Mouse (Mus musculus): ENCODE data around the gene Npas1.

The Npas1 gene

DNA sequence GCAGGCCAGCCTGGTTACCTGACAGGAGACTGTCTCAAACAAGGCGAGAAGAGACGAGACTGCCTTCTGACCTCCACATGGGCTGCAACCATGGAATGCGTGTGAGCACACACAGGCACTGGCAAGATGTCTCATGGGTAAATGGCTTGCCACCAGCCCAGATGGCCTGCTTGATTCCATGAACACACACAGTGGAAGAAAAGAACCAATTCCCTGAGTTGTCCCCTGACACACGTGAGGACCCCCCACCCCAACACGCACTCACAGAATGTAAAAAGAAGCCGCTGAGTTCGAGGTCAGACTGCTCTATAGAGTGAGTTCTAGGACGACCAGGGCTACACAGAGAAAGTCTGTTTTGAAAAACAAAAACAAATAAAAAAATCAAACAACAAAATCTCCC, at the start of gene Npas1:
Npas1 (minus strand) TSS at position 101 of the 400 bp plus-strand sequence.
- DNase-seq (ENCODE audit: low read depth, low spot score), result no peak

DNA sequence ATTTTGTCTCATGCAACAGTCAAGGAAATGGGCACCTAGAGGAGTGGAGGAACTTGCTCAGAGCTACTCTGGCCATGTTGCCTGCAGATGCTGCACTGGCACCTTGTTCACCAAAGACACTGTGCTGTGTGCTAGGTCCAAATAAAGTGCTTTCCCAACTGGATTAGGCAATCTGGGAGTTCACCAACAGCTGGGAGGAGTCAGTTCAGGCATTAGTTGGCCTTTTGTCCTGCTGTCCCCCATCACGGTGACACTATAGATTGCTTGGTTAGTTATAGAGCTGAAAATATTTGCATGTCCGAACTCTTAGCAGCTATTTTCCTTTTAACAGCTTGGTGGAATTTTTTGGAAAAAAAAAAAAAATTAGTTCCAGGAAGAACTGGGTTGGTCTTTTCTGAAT, 48.5 kb upstream of the Npas1 start:
- no peak for DNase-seq (ENCODE audit: low read depth, low spot score)

DNA sequence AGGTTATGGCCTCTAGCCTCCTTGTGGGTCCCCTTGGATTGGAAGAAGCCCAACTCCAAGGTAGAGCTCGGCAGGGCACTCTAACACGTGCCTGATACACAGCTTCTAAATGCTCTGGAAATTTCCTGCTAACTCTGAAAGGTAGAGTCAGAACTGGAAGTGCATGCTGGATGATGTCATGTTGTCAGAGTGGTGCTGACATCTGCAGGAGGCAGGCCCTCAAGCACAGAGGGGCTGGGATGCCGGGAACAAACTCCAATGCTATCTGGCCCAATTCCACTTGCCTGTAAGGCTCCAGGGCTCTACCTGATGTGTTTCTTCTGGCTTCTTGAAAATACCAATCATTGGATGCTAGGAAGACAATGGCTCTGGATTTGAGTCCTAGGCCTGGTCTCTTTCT, 47.9 kb upstream of the Npas1 start:
- no peak for DNase-seq (ENCODE audit: low read depth, low spot score)

DNA sequence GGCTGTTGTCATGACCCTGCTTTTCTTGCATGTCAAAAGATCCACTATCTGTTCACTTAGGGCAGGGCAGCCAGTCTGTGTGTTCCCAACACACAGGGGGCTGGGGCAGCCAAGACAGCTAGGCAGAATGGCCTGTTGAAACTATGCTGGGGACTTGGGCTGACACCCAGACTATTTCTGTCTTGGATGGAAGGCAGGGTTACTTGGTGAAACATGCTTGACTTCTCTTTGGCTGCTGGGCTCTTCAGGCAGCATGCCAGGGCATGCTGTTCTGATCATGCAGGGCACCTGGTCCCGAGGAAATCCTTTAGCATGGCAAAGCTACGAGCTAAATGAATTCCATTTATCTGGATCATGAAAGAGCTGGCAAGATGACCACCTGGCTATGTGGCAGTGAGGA, 46.8 kb upstream of the Npas1 start:
- DNase-seq (ENCODE audit: low read depth, low spot score), result peak; percentile 82

DNA sequence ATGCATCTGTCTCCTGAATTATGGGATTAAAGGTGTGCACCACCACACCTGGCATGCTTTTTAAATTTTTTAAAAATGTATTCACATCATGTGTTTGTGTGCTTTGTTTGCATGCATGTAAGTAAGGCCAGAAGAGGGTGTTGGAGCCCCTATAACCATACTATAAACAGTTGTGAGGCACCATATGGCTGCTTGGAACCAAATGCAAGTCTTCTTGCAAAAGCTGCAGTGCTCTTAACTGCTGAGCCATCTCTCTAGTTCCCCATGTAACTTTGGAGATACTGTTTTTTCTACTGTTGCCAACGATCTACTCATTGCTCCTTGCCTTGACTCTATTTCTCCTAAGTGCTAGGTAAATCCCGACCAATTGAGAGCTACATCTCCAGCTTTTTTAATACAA, 41.8 kb upstream of the Npas1 start:
- DNase-seq (ENCODE audit: low read depth, low spot score), result no peak

DNA sequence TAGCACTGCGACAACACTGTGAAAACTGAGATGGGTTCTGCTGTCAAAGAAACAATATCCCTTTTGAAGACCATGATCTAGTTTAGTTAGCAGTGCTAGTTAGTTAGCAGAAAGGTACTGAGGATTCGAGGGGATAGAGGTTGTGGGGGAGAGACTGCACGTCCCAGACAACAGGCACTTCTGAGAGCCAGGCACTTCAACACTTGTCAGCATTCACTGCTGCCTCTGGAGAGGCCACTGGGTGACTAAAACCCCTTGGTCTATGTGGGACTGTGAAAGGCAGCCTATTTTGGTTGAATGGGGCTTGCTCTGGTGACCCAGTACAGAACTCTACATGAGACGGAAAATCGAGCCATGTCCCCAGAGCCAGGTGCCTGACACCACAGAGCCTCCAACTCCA, 39.7 kb upstream of the Npas1 start:
- DNase-seq (ENCODE audit: low read depth, low spot score), result no peak

DNA sequence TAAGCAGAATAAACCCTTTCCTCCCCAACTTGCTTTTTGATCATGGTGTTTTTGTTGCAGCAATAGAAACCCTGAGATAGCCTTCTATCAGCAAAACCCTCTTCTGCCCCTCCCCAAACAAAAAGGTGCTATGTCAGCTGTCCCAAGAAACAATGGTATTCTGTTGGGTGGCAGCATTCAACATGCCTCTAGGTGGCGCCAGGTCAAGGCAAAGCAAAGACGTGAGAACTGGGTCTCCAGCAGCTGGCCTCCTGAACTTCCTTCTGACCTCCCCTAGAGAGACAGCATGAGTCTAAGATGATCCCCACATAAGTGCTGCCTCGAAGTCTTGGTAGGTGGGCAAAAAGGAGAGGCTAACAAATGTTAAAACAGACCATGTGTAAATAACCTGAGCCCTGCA, 29.8 kb upstream of the Npas1 start:
- DNase-seq (ENCODE audit: low read depth, low spot score), result no peak

DNA sequence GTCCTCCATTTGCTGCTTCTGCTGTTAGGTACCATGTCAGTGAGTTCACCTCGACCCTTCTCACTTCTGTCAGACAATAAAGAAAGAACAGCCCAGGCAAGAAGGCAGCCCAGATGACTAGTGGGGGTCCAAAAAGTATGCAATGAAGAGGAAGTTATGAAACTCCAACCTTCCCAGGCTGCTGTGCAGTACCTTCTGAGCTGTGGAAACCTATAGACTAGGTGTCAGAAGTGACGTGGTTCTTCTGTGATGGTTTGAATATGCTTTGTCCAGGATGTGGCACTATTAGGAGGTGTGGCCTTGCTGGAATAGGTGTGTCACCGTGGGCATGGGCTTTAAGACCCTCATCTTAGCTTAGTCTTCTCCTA, 27.7 kb upstream of the Npas1 start:
- DNase-seq (ENCODE audit: low read depth, low spot score), result no peak

DNA sequence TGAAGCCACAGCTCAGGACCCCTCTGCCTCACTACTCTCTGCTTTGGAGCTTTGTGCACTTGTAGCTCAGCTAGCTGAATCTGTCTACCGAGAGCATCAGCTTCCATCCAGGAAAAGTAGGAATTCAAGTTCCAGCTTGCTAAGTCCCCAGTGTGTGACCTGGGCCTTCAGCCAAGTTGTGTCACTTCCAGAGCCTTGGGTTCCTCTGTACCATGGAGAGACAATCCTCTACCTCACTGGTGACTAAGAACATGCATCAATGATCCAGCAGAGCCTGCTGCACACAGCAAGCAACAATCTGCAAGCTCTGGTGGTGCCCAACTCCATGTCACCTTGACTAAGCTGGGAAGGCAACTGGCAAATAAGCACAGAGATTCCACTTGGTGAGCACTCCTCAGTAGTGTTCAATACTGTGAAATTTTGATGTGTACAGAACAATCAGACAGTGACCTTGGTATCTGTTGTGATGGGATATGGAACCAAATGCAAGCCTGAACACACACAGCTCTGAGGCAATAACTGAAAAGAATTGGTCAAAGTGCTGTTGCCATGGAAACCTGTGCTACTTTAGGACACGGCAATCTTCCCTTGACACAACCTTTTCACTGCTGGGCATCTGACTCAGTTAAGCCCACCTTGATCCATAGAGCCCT, 27.2 kb upstream of the Npas1 start:
- no peak for DNase-seq (ENCODE audit: low read depth, low spot score)

DNA sequence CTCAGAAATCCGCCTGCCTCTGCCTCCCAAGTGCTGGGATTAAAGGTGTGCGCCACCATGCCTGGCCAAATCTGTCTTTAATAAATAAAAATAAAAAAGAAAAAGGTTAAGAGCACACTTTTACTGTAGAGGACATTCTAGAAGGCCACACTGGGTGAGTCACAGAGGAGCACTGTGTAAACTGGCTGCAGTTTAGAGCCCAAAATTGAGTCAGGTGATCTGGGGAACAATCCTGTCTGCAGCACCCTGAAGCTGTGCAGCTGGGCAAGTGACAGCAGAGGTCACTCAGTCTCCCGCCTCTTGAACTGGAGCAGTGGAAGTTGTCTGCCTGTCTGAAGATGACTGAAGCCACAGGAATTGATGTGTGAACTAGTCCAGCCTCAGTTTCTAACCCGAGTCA, 24.0 kb upstream of the Npas1 start:
- DNase-seq (ENCODE audit: low read depth, low spot score), result no peak

DNA sequence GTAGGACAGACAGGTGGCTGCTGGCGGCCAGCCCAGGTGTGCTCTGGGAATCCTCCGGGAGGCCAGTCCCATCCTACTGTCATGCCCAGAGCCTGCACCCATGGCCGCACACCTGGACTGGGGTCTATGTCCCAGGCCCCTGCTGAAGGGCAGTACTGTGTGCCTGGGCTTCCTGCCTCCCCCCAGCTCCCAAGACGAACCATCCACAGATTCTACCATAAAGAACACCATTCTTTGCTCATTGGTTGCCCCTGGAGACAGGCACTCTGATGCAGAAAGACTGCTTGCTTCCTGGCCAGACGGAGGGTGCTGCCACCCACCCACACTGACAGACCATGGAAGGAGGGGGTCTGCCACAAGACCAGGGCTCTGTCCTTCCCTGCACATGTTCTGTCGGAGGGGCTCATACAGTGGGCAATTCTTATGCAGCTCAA, 22.2 kb upstream of the Npas1 start:
- no peak for DNase-seq (ENCODE audit: low read depth, low spot score)

DNA sequence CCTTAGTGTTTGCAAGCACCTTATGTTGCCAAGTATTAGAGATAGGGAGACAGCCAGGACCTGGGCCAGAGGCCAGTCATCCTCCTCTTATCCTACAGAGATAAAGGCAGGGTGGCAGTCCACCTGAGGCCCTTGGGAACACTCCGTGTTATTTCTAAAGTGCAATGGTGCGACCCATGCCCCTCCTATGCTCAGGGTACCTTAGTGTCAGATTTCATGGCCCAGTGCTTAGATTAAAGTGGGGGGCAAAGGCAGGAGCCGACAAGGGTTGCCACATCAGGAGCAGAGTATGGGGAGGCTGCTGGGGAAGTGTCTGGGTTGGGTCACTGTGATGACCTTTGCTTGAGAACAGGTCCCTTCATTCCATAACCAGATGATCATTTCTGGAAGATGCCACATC, 18.7 kb upstream of the Npas1 start:
- DNase-seq (ENCODE audit: low read depth, low spot score), result no peak

DNA sequence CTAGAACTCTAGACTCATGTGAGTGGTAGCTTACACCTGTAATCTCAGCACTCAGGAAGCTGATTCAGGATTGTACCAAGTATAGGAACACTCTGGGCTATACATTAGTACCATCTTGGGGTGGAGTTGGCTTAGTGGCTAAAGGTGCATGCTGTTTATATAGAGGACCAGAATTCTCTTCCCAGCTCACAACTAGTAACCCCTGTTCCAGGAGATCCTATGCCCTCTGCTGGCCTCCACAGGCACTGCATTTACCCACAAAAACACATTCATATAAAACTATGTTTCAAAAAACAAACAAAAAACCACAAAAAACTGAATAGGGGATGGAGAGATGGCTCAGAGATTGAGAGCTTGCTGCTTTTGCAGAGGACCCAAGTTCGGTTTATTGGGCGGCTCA, 15.8 kb upstream of the Npas1 start:
- DNase-seq (ENCODE audit: low read depth, low spot score), result no peak

DNA sequence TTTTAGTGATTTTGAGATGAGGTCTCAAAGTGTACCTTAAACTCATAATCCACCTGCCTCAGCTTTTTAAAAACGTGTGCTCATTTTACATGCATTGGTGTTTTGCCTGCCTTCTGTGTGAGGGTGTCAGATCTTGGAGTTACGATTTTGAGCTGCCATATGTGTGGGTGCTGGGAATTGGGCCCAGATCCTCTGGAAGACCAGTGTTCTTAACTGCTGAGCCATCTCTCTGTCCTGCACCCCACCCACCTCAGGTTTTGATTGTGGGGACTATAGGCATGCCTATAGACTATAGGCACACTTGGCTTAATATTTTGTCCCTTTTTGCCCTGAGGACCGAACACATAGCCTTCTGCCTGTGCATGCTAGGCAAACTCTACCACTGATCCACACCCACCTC, 14.7 kb upstream of the Npas1 start:
- no peak for DNase-seq (ENCODE audit: low read depth, low spot score)

DNA sequence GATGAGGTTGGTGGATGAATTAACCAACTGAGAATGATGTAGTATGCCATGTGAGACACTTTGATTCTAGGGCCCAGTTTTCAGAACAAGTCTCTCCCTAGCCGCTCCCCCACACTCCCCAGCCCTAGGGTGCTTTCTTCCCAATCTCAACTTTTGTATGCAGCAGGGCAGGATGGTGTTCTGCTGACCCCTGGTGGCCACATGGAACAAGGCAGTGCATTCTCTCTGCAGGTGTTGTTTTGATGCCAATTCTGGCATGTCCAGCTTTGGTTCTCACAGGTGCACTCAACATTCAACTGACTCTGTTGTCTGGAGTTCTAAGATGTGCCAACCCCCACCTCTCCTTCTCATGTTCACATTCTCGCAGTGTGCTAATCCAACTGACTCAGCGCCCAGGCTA, 14.2 kb upstream of the Npas1 start:
- DNase-seq (ENCODE audit: low read depth, low spot score), result peak; percentile 40

DNA sequence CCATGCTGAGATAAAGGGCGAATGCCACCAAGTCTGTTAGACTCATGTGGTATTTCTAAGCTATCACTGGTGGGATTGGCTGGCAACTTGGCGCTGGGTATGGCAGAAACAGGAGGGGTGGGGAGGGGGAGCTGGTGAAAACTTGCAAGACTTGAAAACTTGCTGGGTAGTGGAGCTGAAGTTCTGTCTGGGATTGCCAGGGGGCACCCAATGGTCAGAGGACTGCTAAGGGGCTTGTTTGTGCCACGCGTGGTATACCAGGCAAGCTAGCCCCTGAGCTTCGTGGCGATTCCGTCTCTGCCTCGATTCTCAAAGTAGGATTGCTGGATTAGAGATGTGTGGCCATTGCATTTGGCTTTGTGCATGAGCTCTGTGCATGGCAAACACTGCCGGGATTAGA, 12.4 kb upstream of the Npas1 start:
- DNase-seq (ENCODE audit: low read depth, low spot score), result no peak

DNA sequence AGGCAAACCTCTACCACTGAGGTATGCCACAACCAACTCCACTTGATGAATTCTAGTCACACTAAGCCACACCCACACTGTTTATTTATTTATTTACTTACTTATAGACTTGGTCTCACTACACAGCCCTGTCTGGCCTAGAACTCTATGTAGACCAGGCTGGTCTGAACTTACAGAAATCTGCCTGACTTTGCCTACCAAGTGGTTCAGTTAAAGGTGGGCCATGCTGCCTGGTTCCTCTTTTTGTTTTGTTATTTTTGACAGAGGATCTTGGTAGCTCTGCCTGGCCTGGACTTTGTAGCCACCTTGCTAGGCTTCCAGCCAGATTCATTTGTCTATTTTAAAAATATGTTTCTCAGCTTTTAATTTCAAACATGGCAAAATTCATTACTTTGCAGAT, 11.3 kb upstream of the Npas1 start:
- no peak for DNase-seq (ENCODE audit: low read depth, low spot score)

DNA sequence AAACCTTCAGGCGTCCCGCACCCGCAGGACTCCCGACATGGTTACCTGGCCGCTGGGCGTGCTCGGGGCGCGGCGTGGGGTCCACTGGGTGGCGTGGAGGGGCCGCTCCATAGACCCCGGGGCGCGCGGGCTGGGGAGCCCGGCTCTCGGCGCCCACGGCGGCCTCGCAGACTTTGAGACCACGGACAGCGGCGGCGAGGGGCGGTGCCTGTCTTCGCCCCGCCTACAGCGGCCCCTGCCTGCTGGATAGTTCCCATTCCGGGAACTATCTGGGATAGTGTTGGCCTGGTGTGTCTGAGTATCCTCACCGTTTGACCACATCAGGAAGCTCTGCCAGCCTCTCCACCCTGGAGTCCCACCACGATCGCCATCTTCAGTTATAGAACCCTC, 933 bp downstream of the Npas1 start:
- DNase-seq (ENCODE audit: low read depth, low spot score), result no peak

DNA sequence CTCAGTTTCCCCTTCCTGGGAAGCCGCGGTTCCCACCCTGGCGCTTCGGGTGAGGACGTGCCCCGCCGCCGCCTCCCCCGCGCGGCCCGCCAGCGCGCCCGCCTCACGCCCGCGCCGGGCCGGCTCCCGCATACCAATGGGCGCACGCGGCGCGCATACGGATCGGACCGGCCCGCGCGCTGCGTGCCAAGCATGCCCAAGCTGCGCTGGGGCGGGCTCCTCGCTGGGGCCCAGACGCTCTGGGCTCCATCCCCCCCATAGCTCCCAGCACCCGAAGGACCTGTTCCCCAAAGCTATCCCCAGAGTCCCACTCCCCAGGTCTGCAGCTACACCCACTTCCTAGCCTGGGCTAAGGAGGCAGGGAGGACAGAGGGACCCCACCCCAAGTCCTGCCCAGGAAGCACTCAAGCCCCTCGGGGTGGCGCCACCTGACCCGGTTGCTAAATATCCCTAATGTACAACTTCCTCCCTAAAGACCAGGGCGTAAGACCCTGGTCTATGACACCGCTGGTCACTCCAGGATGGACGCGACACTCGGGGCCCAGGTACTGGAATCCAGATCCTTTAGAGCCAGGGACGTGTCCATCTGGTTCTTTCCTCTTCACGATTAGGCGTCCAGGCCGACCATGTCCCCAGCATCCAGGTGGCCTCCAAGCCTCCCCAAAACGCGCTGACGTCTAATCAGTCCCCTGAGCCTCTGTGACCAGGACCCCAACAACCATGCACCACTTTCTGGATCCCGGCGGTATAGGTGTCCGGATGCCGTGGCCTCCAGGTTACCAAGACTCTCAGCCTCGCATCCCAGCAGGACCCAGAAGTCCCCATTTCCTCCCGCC, 1.5 kb downstream of the Npas1 start:
- DNase-seq (ENCODE audit: low read depth, low spot score), result no peak

DNA sequence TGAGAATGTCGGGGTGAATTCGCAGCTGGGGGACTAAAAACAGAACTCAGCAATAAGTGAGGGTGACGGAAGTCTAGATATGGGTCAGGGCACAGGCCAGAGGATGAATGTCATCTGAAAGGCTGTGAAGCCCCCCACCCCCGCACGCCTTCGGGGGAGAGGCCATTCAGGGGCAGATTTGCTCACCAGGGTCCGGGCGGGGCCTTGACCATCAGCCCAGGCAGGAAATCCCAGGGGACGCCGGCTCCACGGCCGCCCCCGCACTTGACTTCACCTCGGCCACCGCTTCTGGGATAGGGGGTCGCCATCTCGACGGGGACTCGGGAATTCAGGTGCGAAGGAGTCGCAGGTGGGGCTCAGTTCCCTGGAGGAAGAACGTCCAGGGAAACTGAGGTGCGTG, 2.2 kb downstream of the Npas1 start:
- DNase-seq (ENCODE audit: low read depth, low spot score), result no peak

DNA sequence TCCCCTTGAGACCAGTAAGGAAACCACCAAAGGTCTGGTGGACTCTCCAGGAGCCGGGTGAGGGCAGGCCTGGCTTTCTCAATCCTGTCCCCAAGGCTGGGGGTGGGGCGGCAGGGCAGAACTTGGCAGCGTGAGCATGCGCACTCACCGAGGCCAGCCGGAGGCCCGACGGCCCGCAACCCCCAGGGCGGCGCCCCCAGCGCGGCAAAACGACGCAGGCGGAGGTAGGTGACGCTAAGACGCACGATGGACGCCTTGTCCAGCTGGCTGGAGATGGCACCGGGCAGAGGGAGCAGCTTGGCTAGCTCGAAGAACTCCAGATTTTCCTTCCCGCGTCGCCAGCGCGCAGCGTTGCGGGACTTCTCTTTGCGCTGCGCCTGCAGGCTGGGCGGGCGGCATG, 3.1 kb downstream of the Npas1 start:
- DNase-seq (ENCODE audit: low read depth, low spot score), result no peak

DNA sequence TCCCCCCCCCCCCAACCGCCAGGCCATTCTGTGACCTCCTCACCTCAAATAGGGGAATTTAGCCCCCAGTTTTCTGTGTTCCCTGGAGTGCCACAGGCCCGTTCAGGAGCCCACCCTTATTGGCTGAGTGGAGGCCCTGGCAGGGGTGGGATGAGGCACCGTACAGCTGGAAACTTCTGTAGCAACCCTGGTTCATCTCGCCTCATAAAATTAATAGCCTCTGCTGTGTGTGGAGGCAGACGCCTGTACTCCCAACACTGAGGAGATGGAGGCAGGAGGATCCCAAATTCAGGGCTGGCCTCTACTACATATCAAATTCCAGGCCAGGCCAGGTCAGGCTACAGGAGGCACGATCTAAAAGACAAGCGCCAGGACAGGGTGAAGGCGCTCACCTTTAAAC, 3.7 kb downstream of the Npas1 start:
- no peak for DNase-seq (ENCODE audit: low read depth, low spot score)

DNA sequence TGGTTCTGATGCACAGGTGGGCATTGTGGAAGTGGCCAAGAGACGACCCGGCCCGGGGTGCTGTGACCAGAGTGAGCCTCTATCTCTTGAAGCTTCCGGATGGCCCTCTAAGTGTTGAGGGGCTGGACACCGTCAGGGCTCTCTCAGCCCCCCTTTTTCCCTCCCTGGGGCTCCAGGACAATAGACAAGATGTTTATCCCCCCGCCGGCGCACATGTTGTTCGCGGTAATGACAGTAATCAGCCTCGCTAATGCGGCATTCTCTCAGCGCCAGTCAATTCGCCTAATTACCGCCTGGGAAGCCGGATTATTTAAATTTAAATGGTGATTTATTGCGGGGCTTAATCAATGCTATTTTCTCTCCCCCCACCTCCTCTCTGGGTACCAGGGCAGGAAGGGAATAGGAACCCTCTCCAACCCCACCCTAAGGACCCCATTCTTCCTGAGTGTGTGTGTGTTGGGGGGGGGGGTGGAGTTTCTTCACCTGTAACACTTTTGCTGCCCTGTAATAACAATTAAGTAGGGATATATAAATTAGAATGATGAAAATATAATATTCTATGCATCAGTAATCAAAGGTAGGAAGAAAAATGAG, 5.3 kb downstream of the Npas1 start:
- DNase-seq (ENCODE audit: low read depth, low spot score), result no peak

Data from skeletal muscle tissue, adult 2 months (tissue).